Mouse (Mus musculus): ENCODE data around the gene Ankrd26. TPM values are rescaled to one million over a fixed set of nuclear protein-coding genes. Genes with fewer than 3 reads are reported as not detected.

Gene Ankrd26
- 10 to 100 TPM in 1 of 2 experiments, 1 to 10 TPM in 1; 8.0 to 10.3 TPM for polyA plus RNA-seq (2017; shearing (Covaris generic))

GRCm38 (mm10) chr6:118561745-118562609 is at the start of gene Ankrd26:
Gene Ankrd26 (minus strand): TSS chr6:118562226.

DNA sequence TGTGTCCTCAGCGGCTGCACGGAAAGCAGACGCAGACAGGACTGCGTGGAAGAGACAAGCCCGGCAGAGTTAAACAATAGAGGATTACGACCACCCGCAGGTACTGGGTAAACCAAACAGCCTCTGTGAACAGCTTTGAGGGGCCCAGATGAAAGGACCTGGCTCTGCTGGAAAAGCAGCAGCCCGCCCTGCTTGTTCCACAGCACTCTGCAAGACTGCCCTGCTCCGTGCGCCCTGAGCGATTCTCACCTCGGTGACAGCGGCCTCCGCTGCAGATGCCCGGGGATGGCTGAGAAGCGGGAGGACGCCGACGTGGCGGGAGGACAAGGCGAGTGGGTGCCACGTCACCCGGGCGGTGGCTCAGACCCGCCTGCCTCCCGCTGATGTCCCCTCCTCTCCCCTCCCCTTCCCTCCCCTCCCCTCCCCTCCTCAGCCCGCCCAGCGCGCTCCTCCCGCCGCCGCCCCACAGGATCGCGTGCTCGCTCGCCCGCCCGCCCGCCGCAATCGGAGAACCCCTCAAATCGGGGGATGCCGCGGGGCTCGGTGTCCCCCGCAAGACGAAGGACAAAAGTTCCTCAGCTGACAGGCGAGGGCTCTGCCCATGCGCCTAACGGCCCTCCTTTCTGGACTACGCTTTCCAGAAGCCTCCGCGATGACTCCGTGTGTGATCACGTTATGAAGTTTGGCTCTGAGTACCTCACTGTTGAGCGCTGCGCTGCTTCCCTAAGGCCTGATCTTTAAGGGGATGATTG is 82.9 kb downstream of the Ankrd26 start, which contains the start of gene Zfp9:
Gene Zfp9, minus strand, starts transcription at position 364 of the 752 bp plus-strand sequence.

DNA sequence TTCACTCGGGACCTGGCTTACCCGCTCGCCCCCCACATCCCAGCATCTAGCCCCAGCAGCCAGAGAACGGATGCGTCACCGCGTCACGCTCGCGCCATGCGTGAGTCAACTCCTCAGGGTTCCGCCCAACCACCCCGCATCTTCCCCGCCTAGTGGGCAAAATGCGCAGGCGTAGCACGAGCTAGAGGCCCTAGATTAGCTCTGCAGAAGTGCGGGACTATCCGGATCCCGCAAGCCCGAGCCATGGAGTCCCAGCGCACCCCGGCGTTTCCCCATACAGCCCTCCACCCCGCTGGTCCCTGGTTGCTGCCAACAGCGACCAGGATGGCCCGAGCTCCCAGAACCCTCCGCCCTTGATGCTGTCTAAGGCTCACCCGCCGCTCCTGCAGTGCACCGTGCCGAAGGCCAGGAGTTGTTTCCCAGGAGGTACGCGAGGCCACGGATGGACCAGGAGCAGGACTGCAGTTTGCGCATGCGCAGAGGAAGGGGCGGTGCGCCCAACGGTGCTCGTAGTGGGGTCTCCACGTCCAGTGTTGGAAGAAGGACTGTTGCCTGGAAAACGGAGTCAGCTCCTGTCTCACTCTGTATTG is 106.9 kb downstream of the Ankrd26 start, which contains the start of gene Zfp248:
Gene Zfp248, minus strand, starts transcription at position 487 of the 590 bp plus-strand sequence.

Other genes starting within 250 kb of the Ankrd26 start
- gene Bms1, start 142.8 kb downstream of the Ankrd26 start, polyA plus RNA-seq (2017; shearing (Covaris generic)) = 10 to 100 TPM; 36.0 to 41.1 TPM
- gene Zfp248, start 106.7 kb downstream of the Ankrd26 start, polyA plus RNA-seq (2017; shearing (Covaris generic)) = 1 to 10 TPM; 1.8 to 5.2 TPM
- gene Zfp9, start 82.9 kb downstream of the Ankrd26 start, polyA plus RNA-seq (2017; shearing (Covaris generic)) = under 1 TPM in 1 of 2 experiments, not detected in 1; 0.48 TPM